ENCODE assay signal across 19 mouse cellular contexts in genomic region chr1:45626733-45627132, GRCm38 (mm10).
DNase-seq lines count a peak whose midpoint lies in the region; ATAC-seq lines count a peak whose summit lies in the region.
"Had no signal": no experiment of that assay in that cellular context is flagged by ENCODE, and none has a peak within 500 bp of the region (broad histone marks: within the 10 kb centered on the region; RNA-seq: fewer than 3 reads in every experiment).

No protein-coding gene starts in this region.

- no peak overlapping the region for H3K27ac ChIP-seq in heart, embryonic 11.5 days (ENCODE audit: low read depth, low read length)
- H3K27ac ChIP-seq in forebrain, embryonic 16.5 days (ENCODE audit: low read length), result no peak overlapping the region
- no peak overlapping the region for H3K27ac ChIP-seq in forebrain, embryonic 15.5 days (replicated peaks)
- H3K27ac ChIP-seq: embryonic facial prominence, embryonic 12.5 days; forebrain, embryonic 12.5 days; hindbrain, embryonic 13.5 days; layer of hippocampus, adult 2 months; lung, embryonic 15.5 days had no signal

- H3K27me3 ChIP-seq in heart, embryonic 11.5 days (ENCODE audit: control insufficient read depth, insufficient read depth, low read length), result no peaks in the 10 kb centered on the region
- no peaks in the 10 kb centered on the region for H3K27me3 ChIP-seq in forebrain, embryonic 16.5 days (replicated peaks; ENCODE audit: control insufficient read depth, insufficient read depth, low read length)
- no peaks in the 10 kb centered on the region for H3K27me3 ChIP-seq in forebrain, embryonic 15.5 days
- H3K27me3 ChIP-seq: embryonic facial prominence, embryonic 12.5 days; forebrain, embryonic 12.5 days; hindbrain, embryonic 13.5 days; lung, embryonic 15.5 days had no signal

- DNase-seq in heart, adult 18-20 months, result peak; percentile 32 to 59
- peak; percentile 8 for DNase-seq in lung, postnatal 36 days
- DNase-seq in lung, postnatal 10 days, result no peak
- peak; percentile 79 for DNase-seq in fibroblast of lung, adult 2 months (ENCODE audit: low read depth)
- DNase-seq in layer of hippocampus, postnatal 10 days (ENCODE audit: low spot score in 2 of 2), result no peak
- DNase-seq: cerebellum, adult 11 months; cerebellum, postnatal 36 days; thymus, postnatal 14 days had no signal

- H3K4me3 ChIP-seq in heart, embryonic 11.5 days (ENCODE audit: low read depth, low read length), result no peak overlapping the region
- H3K4me3 ChIP-seq in forebrain, embryonic 16.5 days (replicated peaks; ENCODE audit: low read length), result no peak overlapping the region
- no peak overlapping the region for H3K4me3 ChIP-seq in forebrain, embryonic 15.5 days
- H3K4me3 ChIP-seq: embryonic facial prominence, embryonic 12.5 days; forebrain, embryonic 12.5 days; hindbrain, embryonic 13.5 days; layer of hippocampus, adult 2 months; lung, embryonic 15.5 days had no signal

- no peaks in the 10 kb centered on the region for H3K9me3 ChIP-seq in heart, embryonic 11.5 days (replicated peaks; ENCODE audit: control insufficient read depth, low read length)
- no peaks in the 10 kb centered on the region for H3K9me3 ChIP-seq in forebrain, embryonic 16.5 days (ENCODE audit: control insufficient read depth, low read length)
- H3K9me3 ChIP-seq in forebrain, embryonic 15.5 days, result no peaks in the 10 kb centered on the region
- H3K9me3 ChIP-seq: embryonic facial prominence, embryonic 12.5 days; forebrain, embryonic 12.5 days; hindbrain, embryonic 13.5 days; lung, embryonic 15.5 days had no signal

- ATAC-seq in heart, embryonic 11.5 days (replicated peaks; ENCODE audit: insufficient number of reproducible peaks, low FRiP score, low TSS enrichment), result no peak
- no peak for ATAC-seq in forebrain, embryonic 16.5 days
- ATAC-seq in forebrain, embryonic 15.5 days (replicated peaks), result no peak
- ATAC-seq: intestine, embryonic 16.5 days had no signal

- no peak overlapping the region for H3K9ac ChIP-seq in heart, embryonic 11.5 days (ENCODE audit: low read depth, low read length)
- no peak overlapping the region for H3K9ac ChIP-seq in forebrain, embryonic 16.5 days (replicated peaks; ENCODE audit: low read depth, low read length)
- H3K9ac ChIP-seq in forebrain, embryonic 15.5 days (replicated peaks), result no peak overlapping the region
- H3K9ac ChIP-seq: embryonic facial prominence, embryonic 12.5 days; forebrain, embryonic 12.5 days; hindbrain, embryonic 13.5 days; lung, embryonic 15.5 days had no signal

- no peaks in the 10 kb centered on the region for H3K36me3 ChIP-seq in heart, embryonic 11.5 days (ENCODE audit: control insufficient read depth, insufficient read depth, low read length)
- no peaks in the 10 kb centered on the region for H3K36me3 ChIP-seq in forebrain, embryonic 16.5 days (ENCODE audit: control insufficient read depth, insufficient read depth)
- H3K36me3 ChIP-seq in forebrain, embryonic 15.5 days, result no peaks in the 10 kb centered on the region
- H3K36me3 ChIP-seq: embryonic facial prominence, embryonic 12.5 days; forebrain, embryonic 12.5 days; hindbrain, embryonic 13.5 days; lung, embryonic 15.5 days had no signal

- no peaks in the 10 kb centered on the region for H3K4me1 ChIP-seq in heart, embryonic 11.5 days (ENCODE audit: control insufficient read depth, insufficient read depth, low read length)
- no peaks in the 10 kb centered on the region for H3K4me1 ChIP-seq in forebrain, embryonic 16.5 days (replicated peaks; ENCODE audit: control insufficient read depth, insufficient read depth, low read length)
- H3K4me1 ChIP-seq in forebrain, embryonic 15.5 days, result no peaks in the 10 kb centered on the region
- H3K4me1 ChIP-seq: embryonic facial prominence, embryonic 12.5 days; forebrain, embryonic 12.5 days; hindbrain, embryonic 13.5 days; lung, embryonic 15.5 days had no signal

- WGBS in heart, embryonic 11.5 days (ENCODE audit: insufficient replicate concordance), result 39% methylated on average over 2 of the region's 2 CpGs
- 69% methylated on average over 2 of the region's 2 CpGs for WGBS in forebrain, embryonic 16.5 days
- WGBS in forebrain, embryonic 15.5 days, result 76% methylated on average over 2 of the region's 2 CpGs

- H3K4me2 ChIP-seq in heart, embryonic 11.5 days, result no peak overlapping the region
- H3K4me2 ChIP-seq in forebrain, embryonic 16.5 days (ENCODE audit: low read length), result no peak overlapping the region
- H3K4me2 ChIP-seq in forebrain, embryonic 15.5 days (replicated peaks), result no peak overlapping the region
- H3K4me2 ChIP-seq: embryonic facial prominence, embryonic 12.5 days; forebrain, embryonic 12.5 days; hindbrain, embryonic 13.5 days; liver, embryonic 11.5 days; lung, embryonic 15.5 days; midbrain, embryonic 11.5 days had no signal

Comparison
In these comparisons a context has a peak if more than half of its experiments do, and no peak if none do; other contexts are left out.
1. DNase-seq: peak in heart, adult 18-20 months (2 of 2), lung, postnatal 36 days (single experiment) and fibroblast of lung, adult 2 months (single experiment); none in lung, postnatal 10 days (single experiment) and layer of hippocampus, postnatal 10 days (0 of 2).